ENCODE assay signal across 8 mouse cellular contexts in genomic region chr5:121601547-121602299, GRCm38 (mm10). TPM values are rescaled to one million over a fixed set of nuclear protein-coding genes. Genes with fewer than 3 reads are reported as not detected.
DNase-seq lines count a peak whose midpoint lies in the region; ATAC-seq and TF ChIP-seq lines count a peak whose summit lies in the region.

No protein-coding gene starts in this region.

- H3K36me3 ChIP-seq in forebrain, embryonic 10.5 days (replicated peaks), result no peaks in the 10 kb centered on the region
- no peaks in the 10 kb centered on the region for H3K36me3 ChIP-seq in forebrain, embryonic 15.5 days
- H3K36me3 ChIP-seq in intestine, embryonic 14.5 days (ENCODE audit: control insufficient read depth, insufficient read depth, low read length), result no peaks in the 10 kb centered on the region

- DNase-seq in forebrain, embryonic 10.5 days (ENCODE audit: extremely low spot score, low spot score), result peak; percentile 81
- peak; percentile 83 for DNase-seq in cerebellum, adult 9-11 months
- peak; percentile 94 for DNase-seq in gastrocnemius, adult 2 months
- DNase-seq in intestine, embryonic 14.5 days (ENCODE audit: low spot score), result peak; percentile 96
- DNase-seq in left cerebral cortex, postnatal 14 days (ENCODE audit: low spot score in 2 of 2), result peak; percentile 84 to 92
- peak; percentile 86 for DNase-seq in mesoderm, embryonic 11.5 days (ENCODE audit: low read depth, low spot score)
- peak; percentile 82 to 85 for DNase-seq in spleen, postnatal 36 days (ENCODE audit: low spot score in 2 of 2)

- no peak overlapping the region for H3K27ac ChIP-seq in forebrain, embryonic 10.5 days
- H3K27ac ChIP-seq in forebrain, embryonic 15.5 days (replicated peaks), result no peak overlapping the region
- peak overlapping the region; percentile 78 for H3K27ac ChIP-seq in gastrocnemius, adult 2 months
- no peak overlapping the region for H3K27ac ChIP-seq in intestine, embryonic 14.5 days (ENCODE audit: low read depth)

- WGBS in forebrain, embryonic 10.5 days, result 36% methylated on average over 9 of the region's 9 CpGs
- 31% methylated on average over 9 of the region's 9 CpGs for WGBS in forebrain, embryonic 15.5 days
- WGBS in intestine, embryonic 14.5 days, result 27% methylated on average over 9 of the region's 9 CpGs

- H3K4me2 ChIP-seq in forebrain, embryonic 15.5 days (replicated peaks), result no peak overlapping the region
- no peak overlapping the region for H3K4me2 ChIP-seq in intestine, embryonic 14.5 days (ENCODE audit: low read length)

- intact Hi-C loops in gastrocnemius, adult 2 months (cut with DNase I), result loop anchor here (1.0 to 5.0 kb wide), 3 partner anchors 17 to 54 kb away; partner anchors contain the start of genes Adam1a, Gm42878 and Mapkapk5
- intact Hi-C loops in left cerebral cortex, postnatal 14 days (cut with DNase I), result loop anchor here (2.0 to 5.0 kb wide), 2 partner anchors 37 to 54 kb away; partner anchors contain the start of genes Adam1a, Gm42878 and Mapkapk5

- H3K4me3 ChIP-seq in forebrain, embryonic 10.5 days, result no peak overlapping the region
- H3K4me3 ChIP-seq in forebrain, embryonic 15.5 days, result no peak overlapping the region
- H3K4me3 ChIP-seq in gastrocnemius, adult 2 months, result peak overlapping the region; percentile 42
- H3K4me3 ChIP-seq in intestine, embryonic 14.5 days (ENCODE audit: low read depth, low read length), result no peak overlapping the region

- TF ChIP-seq CTCF in gastrocnemius, adult 2 months (IDR thresholded peaks at IDR 0.05), result no peak; the same call in 1 of the 2 replicates

- ATAC-seq in forebrain, embryonic 15.5 days (replicated peaks), result no peak
- ATAC-seq in intestine, embryonic 14.5 days (replicated peaks; ENCODE audit: low FRiP score, low TSS enrichment, low read depth), result 0 out of 2 replicates have a peak, but pooled peaks have one; percentile 65

- peaks cover 13% of the 10 kb centered on the region for H3K4me1 ChIP-seq in forebrain, embryonic 10.5 days
- peaks cover 4% of the 10 kb centered on the region; the same call in 1 of the 2 replicates for H3K4me1 ChIP-seq in forebrain, embryonic 15.5 days
- H3K4me1 ChIP-seq in intestine, embryonic 14.5 days (replicated peaks; ENCODE audit: control insufficient read depth, insufficient read depth, low read length), result peaks cover 4% of the 10 kb centered on the region; the same call in 1 of the 2 replicates

- H3K9ac ChIP-seq in forebrain, embryonic 15.5 days (replicated peaks), result no peak overlapping the region
- H3K9ac ChIP-seq in intestine, embryonic 14.5 days (ENCODE audit: low read length), result no peak overlapping the region

- no peaks in the 10 kb centered on the region for H3K9me3 ChIP-seq in forebrain, embryonic 10.5 days
- H3K9me3 ChIP-seq in forebrain, embryonic 15.5 days, result no peaks in the 10 kb centered on the region
- no peaks in the 10 kb centered on the region for H3K9me3 ChIP-seq in intestine, embryonic 14.5 days (ENCODE audit: control insufficient read depth, low read length)

- H3K27me3 ChIP-seq in forebrain, embryonic 10.5 days (ENCODE audit: poor library complexity, severe bottlenecking), result 0 out of 2 replicates have a peak, but pooled peaks cover 3% of the 10 kb centered on the region
- H3K27me3 ChIP-seq in forebrain, embryonic 15.5 days, result no peaks in the 10 kb centered on the region
- H3K27me3 ChIP-seq in intestine, embryonic 14.5 days (replicated peaks; ENCODE audit: control insufficient read depth, insufficient read depth, low read length), result no peaks in the 10 kb centered on the region

RNA-seq across cellular contexts. Expression of gene Aldh2, which starts 8.1 kb away (rescaled TPM):
- polyA plus RNA-seq in forebrain, embryonic 10.5 days (2016; fragmentation: Nextera tagmentation; extraction: Ambion mirVana), result 125 TPM in 2 replicates
- 97.5 and 97.8 TPM in 2 replicates for polyA plus RNA-seq in forebrain, embryonic 15.5 days (2015; fragmentation: Nextera tagmentation; extraction: Ambion mirVana)
- 100 to 1,000 TPM; 116 to 287 TPM for total RNA-seq in gastrocnemius, adult 2 months (2021)
- 70.2 and 76.5 TPM in 2 replicates for polyA plus RNA-seq in intestine, embryonic 14.5 days (2014; fragmentation: Nextera tagmentation; extraction: Ambion mirVana)
- total RNA-seq in left cerebral cortex, postnatal 14 days (2021), result 10 to 100 TPM; 77.4 to 87.7 TPM

RNA-seq across cellular contexts. Expression of gene Acad12, which starts 17.0 kb away (rescaled TPM):
- 2.7 and 3.0 TPM in 2 replicates for polyA plus RNA-seq in forebrain, embryonic 10.5 days (2016; fragmentation: Nextera tagmentation; extraction: Ambion mirVana)
- polyA plus RNA-seq in forebrain, embryonic 15.5 days (2015; fragmentation: Nextera tagmentation; extraction: Ambion mirVana), result 1.1 and 1.2 TPM in 2 replicates
- total RNA-seq in gastrocnemius, adult 2 months (2021), result 10 to 100 TPM; 23.3 to 34.5 TPM
- 2.4 and 3.4 TPM in 2 replicates for polyA plus RNA-seq in intestine, embryonic 14.5 days (2014; fragmentation: Nextera tagmentation; extraction: Ambion mirVana)
- total RNA-seq in left cerebral cortex, postnatal 14 days (2021), result 1 to 10 TPM; 5.0 to 5.5 TPM

RNA-seq across cellular contexts. Expression of gene Mapkapk5, which starts 56.0 kb away (rescaled TPM):
- 47.3 and 53.1 TPM in 2 replicates for polyA plus RNA-seq in forebrain, embryonic 10.5 days (2016; fragmentation: Nextera tagmentation; extraction: Ambion mirVana)
- polyA plus RNA-seq in forebrain, embryonic 15.5 days (2015; fragmentation: Nextera tagmentation; extraction: Ambion mirVana), result 57.1 and 61.9 TPM in 2 replicates
- total RNA-seq in gastrocnemius, adult 2 months (2021), result 100 to 1,000 TPM; 100 to 131 TPM
- 48.8 and 59.8 TPM in 2 replicates for polyA plus RNA-seq in intestine, embryonic 14.5 days (2014; fragmentation: Nextera tagmentation; extraction: Ambion mirVana)
- 10 to 100 TPM; 78.9 to 82.4 TPM for total RNA-seq in left cerebral cortex, postnatal 14 days (2021)

RNA-seq across cellular contexts. Expression of gene Adam1a, which starts 56.4 kb away (rescaled TPM):
- polyA plus RNA-seq in forebrain, embryonic 10.5 days (2016; fragmentation: Nextera tagmentation; extraction: Ambion mirVana), result 1.1 TPM in 2 replicates
- polyA plus RNA-seq in forebrain, embryonic 15.5 days (2015; fragmentation: Nextera tagmentation; extraction: Ambion mirVana), result 3.7 and 3.8 TPM in 2 replicates
- 1 to 10 TPM; 2.0 to 3.0 TPM for total RNA-seq in gastrocnemius, adult 2 months (2021)
- 1.6 and 2.1 TPM in 2 replicates for polyA plus RNA-seq in intestine, embryonic 14.5 days (2014; fragmentation: Nextera tagmentation; extraction: Ambion mirVana)
- total RNA-seq in left cerebral cortex, postnatal 14 days (2021), result 1 to 10 TPM; 7.4 to 9.0 TPM

RNA-seq across cellular contexts. Expression of gene Gm42878, which starts 56.4 kb away (rescaled TPM):
- polyA plus RNA-seq in forebrain, embryonic 10.5 days (2016; fragmentation: Nextera tagmentation; extraction: Ambion mirVana), result not detected in 2 replicates
- not detected in 2 replicates for polyA plus RNA-seq in forebrain, embryonic 15.5 days (2015; fragmentation: Nextera tagmentation; extraction: Ambion mirVana)
- total RNA-seq in gastrocnemius, adult 2 months (2021), result not detected
- polyA plus RNA-seq in intestine, embryonic 14.5 days (2014; fragmentation: Nextera tagmentation; extraction: Ambion mirVana), result not detected in 2 replicates
- not detected for total RNA-seq in left cerebral cortex, postnatal 14 days (2021)
